Mouse (Mus musculus): ENCODE results near the gene Hmgcs2. TPM values are rescaled to one million over a fixed set of nuclear protein-coding genes. Genes with fewer than 3 reads are reported as not detected.

Gene Hmgcs2
- total and polyA plus RNA-seq, 3 experiments = 8.1 to 12.9 (median 9.4) TPM

DNA sequence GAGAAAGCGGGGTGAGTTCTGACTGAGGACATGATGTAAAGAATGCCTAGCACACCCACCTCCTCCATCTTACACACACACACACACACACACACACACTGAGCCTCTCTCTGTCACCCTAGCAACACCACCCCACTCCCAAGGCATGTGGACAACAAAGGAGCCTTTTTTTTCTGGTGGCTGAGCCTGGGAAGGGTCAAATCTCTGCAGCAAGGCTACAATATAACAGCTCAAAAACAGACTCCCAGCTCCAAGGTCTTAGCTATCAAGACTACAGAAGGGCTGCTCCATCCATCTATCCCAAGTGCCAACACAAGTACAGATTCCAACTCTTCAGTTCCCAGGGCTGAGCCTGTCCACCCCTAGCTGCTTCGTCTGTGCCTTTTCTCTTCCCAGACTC lies 39.0 kb downstream of the Hmgcs2 start:
- no peaks in the 10 kb centered on the region for H3K4me1 ChIP-seq (ENCODE audit: control insufficient read depth, insufficient read depth, low read length)
- WGBS = 80% methylated on average over 2 of the region's 2 CpGs
- no peak for TF ChIP-seq EP300 (IDR thresholded peaks at IDR 0.05; ENCODE audit: insufficient read depth, low read depth, low read length)
- no peak for TF ChIP-seq POLR2A (IDR thresholded peaks at IDR 0.05; ENCODE audit: insufficient read depth, low read depth, low read length)
- TF ChIP-seq CTCF (IDR thresholded peaks at IDR 0.05) = no peak
- no peaks in the 10 kb centered on the region for H3K79me2 ChIP-seq (replicated peaks; ENCODE audit: control insufficient read depth, insufficient read depth, low read length)
- H3K9ac ChIP-seq (ENCODE audit: low read depth, low read length) = no peak overlapping the region
- H3K36me3 ChIP-seq (ENCODE audit: control insufficient read depth, insufficient read depth, low read length) = no peaks in the 10 kb centered on the region
- H3K27me3 ChIP-seq (ENCODE audit: control insufficient read depth, insufficient read depth, low read length) = no peaks in the 10 kb centered on the region
- H3K4me3 ChIP-seq = no peak overlapping the region
- no peak overlapping the region for H3K27ac ChIP-seq
- no peak for DNase-seq
- intact Hi-C loops (cut with DNase I) = no loop called here

DNA sequence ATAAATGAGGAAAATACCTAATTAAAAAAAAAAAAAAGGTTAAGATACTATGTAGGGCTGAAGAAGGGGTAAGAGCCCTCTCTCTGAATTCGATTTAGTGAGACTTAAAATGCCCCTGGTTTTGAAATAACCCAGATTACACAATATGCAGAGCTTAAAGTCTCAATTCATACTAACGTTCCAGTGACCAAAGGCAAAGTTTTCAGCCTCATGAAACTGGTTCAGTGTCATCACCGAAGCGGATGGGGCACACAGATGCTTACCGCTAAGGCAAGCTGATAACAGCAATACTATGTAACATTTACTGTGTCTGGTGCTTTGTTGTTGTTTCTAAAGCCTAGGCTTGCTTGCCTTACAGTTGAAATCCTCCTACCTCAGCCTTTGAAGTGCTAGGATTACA lies 42.0 kb downstream of the Hmgcs2 start:
- H3K27ac ChIP-seq = no peak overlapping the region
- intact Hi-C loops (cut with DNase I) = no loop called here
- no peaks in the 10 kb centered on the region for H3K4me1 ChIP-seq (ENCODE audit: control insufficient read depth, insufficient read depth, low read length)
- H3K27me3 ChIP-seq (ENCODE audit: control insufficient read depth, insufficient read depth, low read length) = no peaks in the 10 kb centered on the region
- WGBS = 93% methylated on average over 5 of the region's 5 CpGs
- no peak overlapping the region for H3K4me3 ChIP-seq
- no peaks in the 10 kb centered on the region for H3K36me3 ChIP-seq (ENCODE audit: control insufficient read depth, insufficient read depth, low read length)
- no peak overlapping the region for H3K9ac ChIP-seq (ENCODE audit: low read depth, low read length)
- DNase-seq = no peak
- TF ChIP-seq CTCF (IDR thresholded peaks at IDR 0.05) = no peak
- TF ChIP-seq POLR2A (IDR thresholded peaks at IDR 0.05; ENCODE audit: insufficient read depth, low read depth, low read length) = no peak
- no peak for TF ChIP-seq EP300 (IDR thresholded peaks at IDR 0.05; ENCODE audit: insufficient read depth, low read depth, low read length)
- no peaks in the 10 kb centered on the region for H3K79me2 ChIP-seq (replicated peaks; ENCODE audit: control insufficient read depth, insufficient read depth, low read length)

DNA sequence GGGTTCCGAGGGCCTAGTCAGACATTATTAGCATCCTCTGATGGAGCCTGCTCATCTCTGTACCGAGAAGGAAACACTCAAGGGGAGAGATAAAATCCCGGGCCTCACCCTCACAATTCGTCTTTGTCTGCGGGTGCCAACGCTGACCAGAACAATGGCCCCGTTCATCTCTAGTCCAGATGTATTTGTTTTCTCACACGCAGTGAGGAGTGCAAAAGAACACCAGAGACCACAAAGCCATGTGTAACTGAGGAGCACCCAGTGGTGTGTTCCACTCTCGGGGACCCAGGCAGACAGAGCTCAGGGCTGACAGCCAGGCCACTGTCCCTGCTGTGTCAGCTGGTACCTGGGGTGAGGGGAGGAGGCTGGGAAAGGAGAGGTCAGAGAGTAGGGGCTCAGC lies 44.0 kb downstream of the Hmgcs2 start:
- Histone ChIP-seq H3K9ac (ENCODE audit: low read depth, low read length) (no peak overlapping the region), H3K27ac (no peak overlapping the region), H3K4me1 (ENCODE audit: control insufficient read depth, insufficient read depth, low read length) (no peaks in the 10 kb centered on the region), H3K4me3 (no peak overlapping the region), H3K79me2 (replicated peaks; ENCODE audit: control insufficient read depth, insufficient read depth, low read length) (no peaks in the 10 kb centered on the region), H3K27me3 (ENCODE audit: control insufficient read depth, insufficient read depth, low read length) (no peaks in the 10 kb centered on the region), H3K36me3 (ENCODE audit: control insufficient read depth, insufficient read depth, low read length) (no peaks in the 10 kb centered on the region)
- intact Hi-C loops (cut with DNase I) = no loop called here
- WGBS = 57% methylated on average over 9 of the region's 9 CpGs
- TF ChIP-seq POLR2A (IDR thresholded peaks at IDR 0.05; ENCODE audit: insufficient read depth, low read depth, low read length) (no peak), CTCF (IDR thresholded peaks at IDR 0.05) (no peak), EP300 (IDR thresholded peaks at IDR 0.05; ENCODE audit: insufficient read depth, low read depth, low read length) (no peak)
- DNase-seq = no peak

DNA sequence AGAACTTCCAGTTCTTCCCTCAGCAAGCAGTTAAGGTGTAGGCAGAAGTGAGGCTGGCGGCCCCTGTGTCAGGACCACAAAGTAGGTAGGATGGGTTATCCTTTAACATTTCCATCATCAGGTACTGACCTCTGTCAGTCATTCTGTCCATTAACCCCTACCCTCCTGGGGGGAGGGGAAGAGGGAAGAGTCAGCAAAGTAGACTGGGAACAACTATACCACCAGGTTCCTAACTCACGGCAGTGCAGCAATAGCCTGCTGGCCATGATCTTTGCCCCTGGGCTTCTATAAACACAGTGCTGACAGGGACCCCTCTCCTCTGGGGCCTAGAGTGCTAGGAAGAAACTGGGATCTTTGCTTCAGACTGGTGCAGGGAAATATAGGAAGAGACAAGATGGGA lies 53.8 kb downstream of the Hmgcs2 start:
- Histone ChIP-seq H3K27ac (no peak overlapping the region), H3K4me1 (ENCODE audit: control insufficient read depth, insufficient read depth, low read length) (no peaks in the 10 kb centered on the region), H3K4me3 (no peak overlapping the region), H3K27me3 (ENCODE audit: control insufficient read depth, insufficient read depth, low read length) (no peaks in the 10 kb centered on the region), H3K79me2 (replicated peaks; ENCODE audit: control insufficient read depth, insufficient read depth, low read length) (no peaks in the 10 kb centered on the region), H3K9ac (ENCODE audit: low read depth, low read length) (no peak overlapping the region), H3K36me3 (ENCODE audit: control insufficient read depth, insufficient read depth, low read length) (no peaks in the 10 kb centered on the region)
- intact Hi-C loops (cut with DNase I) = no loop called here
- TF ChIP-seq EP300 (IDR thresholded peaks at IDR 0.05; ENCODE audit: insufficient read depth, low read depth, low read length) (no peak), CTCF (IDR thresholded peaks at IDR 0.05) (no peak), POLR2A (IDR thresholded peaks at IDR 0.05; ENCODE audit: insufficient read depth, low read depth, low read length) (no peak)
- 95% methylated on average over 2 of the region's 2 CpGs for WGBS
- no peak for DNase-seq

DNA sequence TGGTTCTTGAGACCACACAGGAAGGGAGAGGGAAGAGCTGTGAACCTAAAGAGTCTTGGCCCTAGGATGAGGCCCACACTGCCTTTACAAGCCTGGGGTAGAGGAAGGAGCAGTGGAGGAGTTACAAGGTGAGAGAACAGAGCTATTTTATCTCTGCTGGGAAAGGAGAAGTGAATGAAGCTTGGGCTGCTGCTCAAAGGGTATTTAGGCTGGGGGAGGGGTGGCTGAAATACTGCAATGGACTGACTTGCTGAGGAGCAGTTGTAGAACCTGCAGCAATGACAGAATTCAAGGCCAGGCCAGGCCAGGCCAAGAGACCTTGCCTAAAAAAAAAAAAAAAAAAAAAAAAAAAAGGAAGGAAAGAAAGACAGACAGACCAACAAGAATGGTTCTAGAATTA lies 55.1 kb downstream of the Hmgcs2 start:
- intact Hi-C loops (cut with DNase I) = no loop called here
- no peak for TF ChIP-seq EP300 (IDR thresholded peaks at IDR 0.05; ENCODE audit: insufficient read depth, low read depth, low read length)
- no peak for TF ChIP-seq POLR2A (IDR thresholded peaks at IDR 0.05; ENCODE audit: insufficient read depth, low read depth, low read length)
- no peak for TF ChIP-seq CTCF (IDR thresholded peaks at IDR 0.05)
- Histone ChIP-seq H3K9ac (ENCODE audit: low read depth, low read length) (no peak overlapping the region), H3K79me2 (replicated peaks; ENCODE audit: control insufficient read depth, insufficient read depth, low read length) (no peaks in the 10 kb centered on the region), H3K36me3 (ENCODE audit: control insufficient read depth, insufficient read depth, low read length) (no peaks in the 10 kb centered on the region), H3K4me3 (no peak overlapping the region), H3K4me1 (ENCODE audit: control insufficient read depth, insufficient read depth, low read length) (no peaks in the 10 kb centered on the region), H3K27me3 (ENCODE audit: control insufficient read depth, insufficient read depth, low read length) (no peaks in the 10 kb centered on the region), H3K27ac (no peak overlapping the region)
- no peak for DNase-seq

DNA sequence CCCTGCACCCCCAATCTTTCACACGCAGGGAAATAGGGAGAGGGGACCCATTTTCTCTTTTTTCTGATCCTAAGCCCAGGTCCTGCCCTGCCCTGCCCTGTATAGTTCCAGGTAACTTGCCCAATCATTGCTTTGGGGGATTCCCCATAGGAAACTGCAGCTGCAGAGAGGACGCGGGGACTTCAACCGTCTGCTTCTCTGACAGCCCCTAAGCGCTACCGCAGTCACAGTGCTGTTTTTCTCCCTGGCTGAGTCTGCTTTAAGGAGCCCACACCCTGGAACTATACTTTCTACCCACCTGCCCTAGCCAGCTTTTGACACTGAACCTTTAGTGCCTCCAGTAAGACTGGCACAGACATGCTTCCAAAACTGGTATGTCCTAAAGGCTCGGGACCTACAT lies 55.7 kb downstream of the Hmgcs2 start:
- Histone ChIP-seq H3K36me3 (ENCODE audit: control insufficient read depth, insufficient read depth, low read length) (no peaks in the 10 kb centered on the region), H3K79me2 (replicated peaks; ENCODE audit: control insufficient read depth, insufficient read depth, low read length) (no peaks in the 10 kb centered on the region), H3K27me3 (ENCODE audit: control insufficient read depth, insufficient read depth, low read length) (no peaks in the 10 kb centered on the region), H3K4me3 (no peak overlapping the region), H3K9ac (ENCODE audit: low read depth, low read length) (no peak overlapping the region), H3K4me1 (ENCODE audit: control insufficient read depth, insufficient read depth, low read length) (no peaks in the 10 kb centered on the region), H3K27ac (no peak overlapping the region)
- intact Hi-C loops (cut with DNase I) = no loop called here
- no peak for TF ChIP-seq POLR2A (IDR thresholded peaks at IDR 0.05; ENCODE audit: insufficient read depth, low read depth, low read length)
- TF ChIP-seq EP300 (IDR thresholded peaks at IDR 0.05; ENCODE audit: insufficient read depth, low read depth, low read length) = no peak
- no peak for TF ChIP-seq CTCF (IDR thresholded peaks at IDR 0.05)
- WGBS = 82% methylated on average over 7 of the region's 7 CpGs
- no peak for DNase-seq
